Mouse (Mus musculus): ENCODE results near the gene Cldn10. TPM values are rescaled to one million over a fixed set of nuclear protein-coding genes. Genes with fewer than 3 reads are reported as not detected.

Cldn10 gene
- polyA plus RNA-seq (2017; shearing (Covaris generic)), result 2.9 TPM

GRCm38 (mm10) chr14:118787621-118788020, at the start of gene Cldn10:
Gene Cldn10, plus strand, starts transcription at chr14:118787908.

Other genes with a start within 250 kb of the Cldn10 start
- gene Abcc4, start 81.7 kb upstream of the Cldn10 start, polyA plus RNA-seq (2017; shearing (Covaris generic)), result 19.4 TPM
- 23.6 TPM for gene Dzip1, start 137.6 kb downstream of the Cldn10 start, polyA plus RNA-seq (2017; shearing (Covaris generic))
- 67.9 TPM for gene Dnajc3, start 150.1 kb downstream of the Cldn10 start, polyA plus RNA-seq (2017; shearing (Covaris generic))